Mouse (Mus musculus): ENCODE results near the gene Kif4. TPM values are rescaled to one million over a fixed set of nuclear protein-coding genes. Genes with fewer than 3 reads are reported as not detected.

The Kif4 gene
- polyA plus RNA-seq, 1 experiment, result not detected

DNA sequence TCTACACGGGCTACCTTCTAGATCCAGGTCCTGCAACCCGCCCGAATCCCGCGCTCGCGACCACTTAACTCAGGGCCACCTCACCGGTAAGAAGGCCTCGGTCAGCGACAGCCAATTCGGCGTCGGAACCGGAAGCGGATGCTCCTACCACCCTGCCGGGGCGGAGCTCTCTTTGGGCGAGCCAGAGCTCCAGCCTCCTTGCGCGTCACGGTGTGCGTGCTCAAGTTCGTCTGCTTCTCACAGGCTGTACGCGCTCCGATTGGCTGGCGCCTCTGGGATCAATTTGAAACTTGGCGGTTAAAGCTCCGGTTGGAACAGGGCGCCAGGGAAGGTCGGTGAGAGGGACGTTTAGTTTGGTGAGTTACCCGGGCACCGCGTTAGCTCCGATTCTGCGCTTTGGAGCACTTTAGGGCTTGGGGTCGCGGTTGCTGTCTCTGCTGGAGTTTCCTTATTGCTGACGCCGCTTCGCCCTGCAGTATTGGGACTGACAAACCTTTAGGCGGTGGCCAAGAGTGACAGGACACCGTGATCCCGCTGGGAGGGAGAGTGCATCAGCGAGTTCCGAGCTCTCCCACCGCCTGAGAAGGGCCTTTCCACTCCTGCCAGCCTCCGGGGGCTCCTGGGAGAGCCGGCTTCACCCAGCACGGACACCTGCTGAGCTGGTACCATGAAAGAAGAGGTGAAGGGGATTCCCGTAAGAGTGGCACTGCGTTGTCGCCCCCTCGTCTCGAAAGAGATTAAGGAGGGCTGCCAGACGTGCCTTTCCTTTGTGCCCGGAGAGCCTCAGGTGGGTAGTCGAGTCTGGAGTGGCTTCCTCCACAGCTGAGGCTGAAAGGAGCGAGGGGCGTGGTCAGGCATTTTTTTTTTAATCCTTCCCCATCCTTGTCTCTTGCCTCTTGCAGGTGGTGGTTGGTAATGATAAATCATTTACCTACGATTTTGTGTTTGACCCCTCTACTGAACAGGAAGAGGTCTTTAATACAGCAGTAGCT lies 561 bp downstream of the Kif4 start, which contains the start of gene Pdzd11:
Gene Pdzd11, minus strand, starts transcription at position 767 of the 992 bp plus-strand sequence.
- Histone ChIP-seq H3K4me1 (ENCODE audit: control insufficient read depth, insufficient read depth, low read length) (peaks cover 4% of the 10 kb centered on the region; the same call in 1 of the 2 replicates), H3K27ac (ENCODE audit: insufficient read depth, low read depth, low read length) (no peak within 1 kb of the TSS; the same call in 1 of the 2 replicates), H3K4me3 (ENCODE audit: insufficient read depth, low read depth, low read length) (peak within 1 kb of the TSS; percentile 57)
- no peak for TF ChIP-seq CTCF (IDR thresholded peaks at IDR 0.05; ENCODE audit: insufficient read depth, low read depth, low read length)
- WGBS, result 15% methylated on average over 62 of the region's 62 CpGs

DNA sequence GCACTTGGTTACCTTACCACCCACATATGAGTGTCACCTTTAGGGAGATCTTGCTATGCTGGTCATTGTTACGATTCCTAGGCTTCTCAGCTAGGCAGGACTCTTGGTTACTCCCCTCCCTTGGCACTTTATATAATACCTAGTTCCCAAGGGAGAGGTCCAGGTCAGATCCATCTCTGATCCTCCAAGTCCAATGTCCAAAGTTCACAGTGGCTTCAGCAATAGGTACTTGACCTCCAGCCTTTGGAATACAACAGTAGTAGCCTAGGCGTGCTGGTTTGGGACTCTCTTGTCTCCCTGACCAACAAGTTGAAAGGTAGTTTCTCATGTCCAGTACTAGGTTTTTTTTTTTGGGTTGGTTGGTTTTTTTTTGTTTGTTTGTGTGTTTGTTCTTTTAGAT lies 3.5 kb downstream of the Kif4 start:
- Histone ChIP-seq H3K27ac (ENCODE audit: insufficient read depth, low read depth, low read length) (no peak overlapping the region), H3K4me1 (ENCODE audit: control insufficient read depth, insufficient read depth, low read length) (peaks cover 4% of the 10 kb centered on the region; the same call in 1 of the 2 replicates), H3K4me3 (ENCODE audit: insufficient read depth, low read depth, low read length) (no peak overlapping the region)
- 85% methylated on average over 2 of the region's 2 CpGs for WGBS
- TF ChIP-seq POLR2A (IDR thresholded peaks at IDR 0.05; ENCODE audit: insufficient read depth, low read depth, low read length) (no peak), CTCF (IDR thresholded peaks at IDR 0.05; ENCODE audit: insufficient read depth, low read depth, low read length) (no peak)

DNA sequence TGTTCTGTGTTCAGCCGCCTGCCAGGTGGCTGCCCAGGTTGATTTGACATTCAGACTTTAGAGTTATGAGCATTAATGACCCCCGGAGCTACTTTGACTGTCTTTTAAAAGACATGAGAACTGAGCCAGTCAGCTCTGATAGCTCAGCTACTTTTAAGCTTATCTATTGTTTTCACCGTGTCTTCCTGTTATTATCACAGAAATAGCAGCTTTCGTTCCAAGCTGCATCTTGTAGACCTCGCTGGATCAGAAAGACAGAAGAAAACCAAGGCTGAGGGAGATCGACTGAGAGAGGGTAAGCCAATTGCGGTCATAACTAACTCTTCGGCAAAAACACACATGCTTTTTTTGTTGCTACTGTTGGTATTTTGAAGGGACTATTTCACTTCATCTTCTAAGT lies 12.9 kb downstream of the Kif4 start:
- WGBS, result 80% methylated on average over 8 of the region's 8 CpGs
- no peaks in the 10 kb centered on the region for H3K4me1 ChIP-seq (ENCODE audit: control insufficient read depth, insufficient read depth, low read length)
- TF ChIP-seq POLR2A (IDR thresholded peaks at IDR 0.05; ENCODE audit: insufficient read depth, low read depth, low read length) (no peak), CTCF (IDR thresholded peaks at IDR 0.05; ENCODE audit: insufficient read depth, low read depth, low read length) (no peak)
- H3K4me3 ChIP-seq (ENCODE audit: insufficient read depth, low read depth, low read length), result no peak overlapping the region
- no peak overlapping the region for H3K27ac ChIP-seq (ENCODE audit: insufficient read depth, low read depth, low read length)

DNA sequence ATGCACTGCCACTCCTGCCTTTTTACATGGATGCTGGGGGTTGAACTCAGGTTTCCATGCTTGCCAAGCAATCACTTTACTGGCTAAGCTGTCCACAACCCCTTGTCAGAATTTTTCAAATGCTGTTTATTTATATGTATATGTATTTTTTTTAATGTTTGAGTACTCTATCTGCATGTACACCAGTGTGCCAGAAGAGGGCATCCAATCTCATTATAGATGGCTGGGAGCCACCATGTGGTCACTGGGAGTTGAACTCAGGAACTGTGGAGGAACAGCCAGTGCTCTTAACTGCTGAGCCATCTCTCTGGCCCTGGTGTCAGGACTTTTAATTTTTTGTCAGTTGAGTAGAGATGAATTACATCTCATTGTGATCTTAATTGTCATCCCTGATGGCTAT lies 27.3 kb downstream of the Kif4 start:
- H3K4me3 ChIP-seq (ENCODE audit: insufficient read depth, low read depth, low read length), result no peak overlapping the region
- no peaks in the 10 kb centered on the region for H3K4me1 ChIP-seq (ENCODE audit: control insufficient read depth, insufficient read depth, low read length)
- TF ChIP-seq POLR2A (IDR thresholded peaks at IDR 0.05; ENCODE audit: insufficient read depth, low read depth, low read length) (no peak), CTCF (IDR thresholded peaks at IDR 0.05; ENCODE audit: insufficient read depth, low read depth, low read length) (no peak)
- H3K27ac ChIP-seq (ENCODE audit: insufficient read depth, low read depth, low read length), result no peak overlapping the region

DNA sequence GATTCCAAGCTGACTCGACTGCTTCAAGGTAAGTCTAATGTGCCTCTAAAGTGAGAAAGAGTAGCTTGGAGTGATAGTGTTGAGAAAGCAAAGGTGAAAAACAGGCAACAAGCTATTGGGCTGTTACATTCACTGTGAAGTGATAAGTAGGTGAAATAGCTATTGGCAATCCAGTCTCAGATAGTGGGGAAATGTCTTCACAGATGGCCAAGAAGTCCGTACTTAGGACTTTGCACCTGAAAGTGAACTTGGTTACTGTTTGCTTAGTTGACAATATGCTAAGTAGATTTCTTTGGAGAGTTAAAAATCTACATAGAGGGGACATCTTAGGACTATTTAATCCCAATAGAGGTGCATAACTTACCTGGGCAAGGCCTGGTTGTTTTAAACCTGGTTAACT lies 39.3 kb downstream of the Kif4 start:
- 87% methylated on average over 2 of the region's 2 CpGs for WGBS
- TF ChIP-seq POLR2A (IDR thresholded peaks at IDR 0.05; ENCODE audit: insufficient read depth, low read depth, low read length) (no peak), CTCF (IDR thresholded peaks at IDR 0.05; ENCODE audit: insufficient read depth, low read depth, low read length) (no peak)
- Histone ChIP-seq H3K27ac (ENCODE audit: insufficient read depth, low read depth, low read length) (no peak overlapping the region), H3K4me1 (ENCODE audit: control insufficient read depth, insufficient read depth, low read length) (no peaks in the 10 kb centered on the region), H3K4me3 (ENCODE audit: insufficient read depth, low read depth, low read length) (no peak overlapping the region)

DNA sequence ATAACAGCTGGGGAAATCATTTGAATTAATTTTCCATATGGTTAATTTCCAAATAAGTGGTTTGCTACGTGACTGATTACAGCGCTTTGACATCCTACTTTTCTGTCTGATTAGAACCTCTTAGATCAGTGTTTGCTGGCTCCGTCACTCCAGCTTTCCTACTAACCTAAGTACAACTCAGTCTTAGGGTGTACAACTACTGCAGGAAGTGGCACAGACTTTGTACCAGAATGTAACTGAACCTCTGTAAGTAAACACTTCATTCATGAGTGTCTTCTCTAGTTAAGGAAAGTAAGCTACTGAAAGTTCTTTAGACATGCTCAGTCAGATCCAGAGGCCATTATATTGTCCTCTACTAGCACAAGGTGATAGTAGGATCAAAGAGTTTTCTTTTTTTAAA lies 52.7 kb downstream of the Kif4 start:
- no peaks in the 10 kb centered on the region for H3K4me1 ChIP-seq (ENCODE audit: control insufficient read depth, insufficient read depth, low read length)
- 93% methylated on average over 3 of the region's 3 CpGs for WGBS
- TF ChIP-seq POLR2A (IDR thresholded peaks at IDR 0.05; ENCODE audit: insufficient read depth, low read depth, low read length), result no peak
- no peak for TF ChIP-seq CTCF (IDR thresholded peaks at IDR 0.05; ENCODE audit: insufficient read depth, low read depth, low read length)
- no peak overlapping the region for H3K4me3 ChIP-seq (ENCODE audit: insufficient read depth, low read depth, low read length)
- H3K27ac ChIP-seq (ENCODE audit: insufficient read depth, low read depth, low read length), result no peak overlapping the region

DNA sequence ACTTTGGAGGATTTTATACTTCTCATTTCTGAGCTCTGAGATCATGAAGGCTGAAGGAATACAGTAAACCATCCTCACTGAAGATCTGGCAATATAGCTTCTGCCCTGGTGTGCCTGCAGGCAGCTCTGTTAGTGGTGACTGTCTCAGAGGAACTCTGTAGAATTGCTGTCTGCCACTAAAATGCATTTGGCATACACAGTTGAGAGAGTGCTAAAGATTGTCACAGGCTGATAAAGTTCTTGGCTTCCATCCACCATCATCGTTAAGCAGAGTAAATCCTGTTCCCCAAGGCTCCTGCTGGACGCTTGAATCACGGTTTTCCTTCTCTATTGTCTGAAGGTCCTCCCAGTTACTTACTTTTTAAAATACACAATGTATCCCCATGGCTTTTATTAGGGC lies 61.0 kb downstream of the Kif4 start:
- TF ChIP-seq CTCF (IDR thresholded peaks at IDR 0.05; ENCODE audit: insufficient read depth, low read depth, low read length) (no peak), POLR2A (IDR thresholded peaks at IDR 0.05; ENCODE audit: insufficient read depth, low read depth, low read length) (no peak)
- no peak overlapping the region for H3K4me3 ChIP-seq (ENCODE audit: insufficient read depth, low read depth, low read length)
- H3K27ac ChIP-seq (ENCODE audit: insufficient read depth, low read depth, low read length), result no peak overlapping the region
- no peaks in the 10 kb centered on the region for H3K4me1 ChIP-seq (ENCODE audit: control insufficient read depth, insufficient read depth, low read length)
- 55% methylated on average over 3 of the region's 3 CpGs for WGBS

DNA sequence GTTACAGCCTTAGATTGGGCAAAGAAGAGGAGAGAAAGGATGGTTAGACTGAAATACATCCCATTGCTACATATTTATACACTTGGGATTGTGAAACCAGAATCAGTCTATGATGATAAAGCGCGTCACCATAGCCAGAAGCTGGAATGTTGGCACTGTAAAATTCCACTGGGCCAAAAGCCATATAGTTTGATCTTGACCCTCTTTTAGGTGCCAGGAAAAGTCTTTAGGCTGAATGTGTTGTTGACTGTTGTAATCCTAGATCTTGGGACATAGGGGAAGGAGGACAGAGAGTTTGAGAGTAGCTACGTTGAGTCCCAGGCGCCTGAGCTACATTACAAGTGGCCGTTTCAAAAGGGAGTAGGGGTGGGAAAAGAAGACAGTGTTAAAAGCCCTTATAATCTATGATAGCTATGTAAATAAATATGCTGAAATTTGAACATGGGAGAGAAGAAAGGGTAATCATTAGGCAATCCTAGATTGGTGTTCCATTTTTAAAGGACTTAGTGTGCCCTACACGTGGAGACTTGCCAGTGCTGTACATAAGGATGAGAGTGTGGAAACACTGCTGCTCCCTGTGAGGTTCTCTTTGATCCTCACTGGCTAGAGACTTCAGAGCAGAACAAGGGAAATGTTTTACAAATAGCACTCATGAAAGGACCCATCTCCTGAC lies 62.0 kb downstream of the Kif4 start:
- no peak for TF ChIP-seq POLR2A (IDR thresholded peaks at IDR 0.05; ENCODE audit: insufficient read depth, low read depth, low read length)
- no peak for TF ChIP-seq CTCF (IDR thresholded peaks at IDR 0.05; ENCODE audit: insufficient read depth, low read depth, low read length)
- no peaks in the 10 kb centered on the region for H3K4me1 ChIP-seq (ENCODE audit: control insufficient read depth, insufficient read depth, low read length)
- WGBS, result 79% methylated on average over 6 of the region's 6 CpGs
- no peak overlapping the region for H3K4me3 ChIP-seq (ENCODE audit: insufficient read depth, low read depth, low read length)
- no peak overlapping the region for H3K27ac ChIP-seq (ENCODE audit: insufficient read depth, low read depth, low read length)

DNA sequence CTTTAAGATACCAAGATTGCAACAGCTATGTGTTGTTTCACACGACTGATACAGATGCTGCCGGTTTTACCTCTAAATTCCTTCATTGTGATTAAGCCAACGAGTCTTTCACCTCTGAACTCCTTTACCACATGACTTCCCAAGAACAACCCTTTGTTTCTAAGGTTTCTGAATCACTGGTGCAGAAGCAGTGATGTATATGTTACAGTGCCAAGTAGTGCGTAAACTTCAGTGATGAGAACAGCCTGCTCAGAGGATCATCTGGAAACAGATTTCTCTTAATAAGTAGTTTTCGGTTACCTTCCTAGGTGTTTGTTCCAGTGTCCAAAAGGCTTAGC lies 62.5 kb downstream of the Kif4 start:
- 77% methylated on average over 5 of the region's 5 CpGs for WGBS
- TF ChIP-seq POLR2A (IDR thresholded peaks at IDR 0.05; ENCODE audit: insufficient read depth, low read depth, low read length), result no peak
- TF ChIP-seq CTCF (IDR thresholded peaks at IDR 0.05; ENCODE audit: insufficient read depth, low read depth, low read length), result no peak
- H3K4me1 ChIP-seq (ENCODE audit: control insufficient read depth, insufficient read depth, low read length), result no peaks in the 10 kb centered on the region
- no peak overlapping the region for H3K4me3 ChIP-seq (ENCODE audit: insufficient read depth, low read depth, low read length)
- no peak overlapping the region for H3K27ac ChIP-seq (ENCODE audit: insufficient read depth, low read depth, low read length)

Measured in olfactory bulb, adult 2 months (tissue).